Mouse (Mus musculus) MEL (cell line): ENCODE measurements around the gene Kctd17. TPM values are rescaled to one million over a fixed set of nuclear protein-coding genes. Genes with fewer than 3 reads are reported as not detected.

Experiments
- DNase-seq: peaks from one replicate; pipeline ENCODE4 v3.0.0; 2011; ENCODE audit warnings: low read depth, low spot score
- H3K27ac ChIP-seq: 2 replicates; pipeline ENCODE4 v1.5.1; 2012; ENCODE audit warnings: low read depth, mild to moderate bottlenecking, control low read depth, low read length, moderate library complexity; ENCODE audit not compliant: control insufficient read depth
- H3K27me3 ChIP-seq, 2 experiments: fragments of 150-350 bp in 1 of 2; sonication (generic) in 1 of 2; 2 replicates each; pipeline ENCODE4 v1.6.1; 2012; ENCODE audit warnings: low read length in 2 of 2, mild to moderate bottlenecking in 2 of 2, improper control_type of control experiment in 1 of 2, moderate library complexity in 1 of 2; ENCODE audit not compliant: insufficient read depth in 2 of 2, control insufficient read depth in 1 of 2
- H3K36me3 ChIP-seq, 2 experiments: 2 replicates each; pipeline ENCODE4 v1.6.1; 2012 to 2014; ENCODE audit warnings: low read length in 2 of 2, improper control_type of control experiment in 1 of 2, inconsistent platforms in 1 of 2, mild to moderate bottlenecking in 1 of 2; ENCODE audit not compliant: insufficient read depth in 2 of 2, control insufficient read depth in 1 of 2
- H3K4me1 ChIP-seq, 2 experiments: fragments of 150-350 bp in 1 of 2; sonication (generic) in 1 of 2; 2 replicates each; pipeline ENCODE4 v1.6.1; 2012; ENCODE audit warnings: low read length in 2 of 2, improper control_type of control experiment in 1 of 2, mild to moderate bottlenecking in 1 of 2; ENCODE audit not compliant: insufficient read depth in 2 of 2, control insufficient read depth in 1 of 2
- H3K4me3 ChIP-seq, 2 experiments: fragments of 150-350 bp in 1 of 2; sonication (generic) in 1 of 2; 2 replicates each; pipeline ENCODE4 v1.5.1; 2012; ENCODE audit warnings: low read depth in 2 of 2, low read length in 2 of 2, mild to moderate bottlenecking in 2 of 2, moderate library complexity in 2 of 2, control low read depth in 1 of 2, improper control_type of control experiment in 1 of 2; ENCODE audit not compliant: control insufficient read depth in 1 of 2, insufficient read depth in 1 of 2
- H3K79me2 ChIP-seq: 2 replicates; pipeline ENCODE4 v1.6.1; 2012; ENCODE audit warnings: mild to moderate bottlenecking, low read length, moderate library complexity; ENCODE audit not compliant: control insufficient read depth, poor library complexity, insufficient read depth
- H3K9ac ChIP-seq: 2 replicates; pipeline ENCODE4 v1.6.1; 2012; ENCODE audit warnings: low read depth, mild to moderate bottlenecking, control low read depth, low read length, moderate library complexity; ENCODE audit not compliant: control insufficient read depth, poor library complexity, severe bottlenecking
- H3K9me3 ChIP-seq: fragments of 150-350 bp; sonication (generic); replicated peaks from 2 replicates; pipeline ENCODE4 v1.6.1; 2012; ENCODE audit warnings: mild to moderate bottlenecking, low read length, improper control_type of control experiment, moderate library complexity; ENCODE audit not compliant: insufficient read depth
- CHD1 ChIP-seq: IDR thresholded peaks from 2 replicates; pipeline ENCODE4 v1.6.1; 2012; ENCODE audit warnings: low read depth, mild to moderate bottlenecking, inconsistent platforms, low read length, improper control_type of control experiment
- CHD2 ChIP-seq: IDR thresholded peaks from 2 replicates; pipeline ENCODE4 v1.6.1; 2011; ENCODE audit warnings: low read length, improper control_type of control experiment
- CTCF ChIP-seq, 3 experiments: IDR thresholded peaks in 2 of 3; conservative IDR thresholded peaks in 1 of 3; 2 replicates each; pipeline ENCODE4 v1.5.1; 2011 to 2012; ENCODE audit warnings: low read length in 3 of 3, low read depth in 2 of 3, mild to moderate bottlenecking in 2 of 3, improper control_type of control experiment in 1 of 3, inconsistent platforms in 1 of 3, mixed read lengths in 1 of 3, moderate library complexity in 1 of 3; ENCODE audit not compliant: control insufficient read depth in 1 of 3, insufficient read depth in 1 of 3, poor library complexity in 1 of 3, severe bottlenecking in 1 of 3
- GABPA ChIP-seq: IDR thresholded peaks from 2 replicates; pipeline ENCODE4 v1.6.1; 2012; ENCODE audit warnings: low read depth, mild to moderate bottlenecking, inconsistent platforms, low read length, improper control_type of control experiment, moderate library complexity
- GATA1 ChIP-seq: IDR thresholded peaks from 2 replicates; pipeline ENCODE4 v1.6.1; 2011; ENCODE audit warnings: low read depth, low read length, improper control_type of control experiment
- KAT2A ChIP-seq: conservative IDR thresholded peaks from 2 replicates; pipeline ENCODE4 v1.6.1; 2012; ENCODE audit warnings: low read depth, low read length, improper control_type of control experiment, inconsistent platforms
- MAX ChIP-seq: IDR thresholded peaks from 2 replicates; pipeline ENCODE4 v1.6.1; 2011; ENCODE audit warnings: low read length, improper control_type of control experiment
- MYB ChIP-seq: IDR thresholded peaks from 2 replicates; pipeline ENCODE4 v1.6.1; 2011; ENCODE audit warnings: mild to moderate bottlenecking, low read depth, low read length, improper control_type of control experiment
- MYC ChIP-seq: IDR thresholded peaks from 2 replicates; pipeline ENCODE4 v1.6.1; 2011; ENCODE audit warnings: low read depth, mild to moderate bottlenecking, low read length, improper control_type of control experiment, moderate library complexity
- NRF1 ChIP-seq: IDR thresholded peaks from 2 replicates; pipeline ENCODE4 v1.6.1; 2014; ENCODE audit warnings: low read depth, mild to moderate bottlenecking, inconsistent platforms, low read length, improper control_type of control experiment, moderate library complexity; ENCODE audit not compliant: poor library complexity, insufficient read depth, severe bottlenecking
- POLR2AphosphoS2 ChIP-seq: IDR thresholded peaks from 2 replicates; pipeline ENCODE4 v1.6.1; 2011; ENCODE audit warnings: low read length, improper control_type of control experiment
- RCOR1 ChIP-seq: IDR thresholded peaks from 2 replicates; pipeline ENCODE4 v1.6.1; 2012; ENCODE audit warnings: low read depth, mild to moderate bottlenecking, inconsistent platforms, low read length, improper control_type of control experiment
- SMC3 ChIP-seq: IDR thresholded peaks from 2 replicates; pipeline ENCODE4 v1.6.1; 2011; ENCODE audit warnings: low read depth, low read length, improper control_type of control experiment
- TAL1 ChIP-seq: IDR thresholded peaks from 2 replicates; pipeline ENCODE4 v1.6.1; 2012; ENCODE audit warnings: mild to moderate bottlenecking, inconsistent platforms, low read length, moderate library complexity, mixed read lengths
- TBP ChIP-seq: IDR thresholded peaks from 2 replicates; pipeline ENCODE4 v1.8.0; 2011; ENCODE audit warnings: low read depth, low read length, improper control_type of control experiment
- TCF12 ChIP-seq: IDR thresholded peaks from 2 replicates; pipeline ENCODE4 v1.6.1; 2014; ENCODE audit warnings: low read depth, mild to moderate bottlenecking, inconsistent platforms, low read length, improper control_type of control experiment, moderate library complexity
- ZKSCAN1 ChIP-seq: IDR thresholded peaks from 2 replicates; pipeline ENCODE4 v1.6.1; 2012; ENCODE audit warnings: low read depth, mild to moderate bottlenecking, inconsistent platforms, low read length, improper control_type of control experiment, moderate library complexity
- ZMIZ1 ChIP-seq: IDR thresholded peaks from 2 replicates; pipeline ENCODE4 v1.6.1; 2012; ENCODE audit warnings: low read depth, mild to moderate bottlenecking, inconsistent platforms, low read length, improper control_type of control experiment, moderate library complexity
- ZNF384 ChIP-seq: IDR thresholded peaks from 2 replicates; pipeline ENCODE4 v1.6.1; 2012; ENCODE audit warnings: low read depth, mild to moderate bottlenecking, inconsistent platforms, low read length, improper control_type of control experiment
- polyA plus RNA-seq, 2 experiments: library from polyadenylated mRNA; stranded (reverse) in 1 of 2; unstranded in 1 of 2; fragments of >175 nt in 1 of 2; fragments of >200 nt in 1 of 2; gene quantifications; 2 replicates each; pipeline versions ENCODE4 v1.2.1 to v1.2.4; 2012; ENCODE audit warnings: low replicate concordance in 2 of 2, low read depth in 1 of 2; ENCODE audit not compliant: insufficient read length in 2 of 2, insufficient read depth in 1 of 2, missing spikeins in 1 of 2
- total RNA-seq: library from RNA; depleted of rRNA; stranded (reverse); fragments of 300-350 nt; gene quantifications from 2 replicates; pipeline ENCODE4 v1.2.3, GENCODE M21; 2012

The Kctd17 gene
- total and polyA plus RNA-seq, 3 experiments, result not detected

- Histone ChIP-seq H3K9ac (no peak overlapping the region), H3K4me3 (no peak overlapping the region), H3K27ac (no peak overlapping the region), H3K36me3 (no peaks in the 10 kb centered on the region), H3K9me3 (no peaks in the 10 kb centered on the region), H3K4me1 (no peaks in the 10 kb centered on the region), H3K27me3 (peaks cover 2 to 8% of the 10 kb centered on the region in 2 experiments; a peak in 3 of 4 replicates), H3K79me2 (no peaks in the 10 kb centered on the region)
- no peak for TF ChIP-seq CHD1
- no peak for TF ChIP-seq NRF1
- TF ChIP-seq TBP, result no peak
- no peak for TF ChIP-seq MAX
- no peak for TF ChIP-seq SMC3
- TF ChIP-seq RCOR1, result no peak
- no peak for TF ChIP-seq GATA1
- TF ChIP-seq MYB, result no peak
- TF ChIP-seq CTCF (IDR thresholded peaks at IDR 0.05 in 2 of 3, conservative IDR thresholded peaks at IDR 0.05 in 1 of 3; ENCODE audit: control insufficient read depth in 1 of 3, insufficient read depth in 1 of 3, low read depth in 2 of 3, low read length in 3 of 3, poor library complexity in 1 of 3, severe bottlenecking in 1 of 3), result no peak
- no peak for TF ChIP-seq KAT2A
- TF ChIP-seq TAL1, result no peak
- no peak for TF ChIP-seq ZMIZ1
- DNase-seq, result peak; percentile 31
Measured at GRCm38 (mm10) chr15:78480111-78480510, 51.7 kb downstream of the Kctd17 start.

- TF ChIP-seq ZNF384 (no peak), ZKSCAN1 (no peak), POLR2AphosphoS2 (no peak), CHD2 (no peak), TCF12 (no peak), GABPA (no peak), MYC (no peak)
- Histone ChIP-seq H3K79me2 (no peaks in the 10 kb centered on the region), H3K4me3 (no peak overlapping the region), H3K9me3 (no peaks in the 10 kb centered on the region), H3K27ac (no peak overlapping the region), H3K27me3 (peaks cover 4 to 11% of the 10 kb centered on the region in 2 experiments), H3K9ac (no peak overlapping the region), H3K36me3 (no peaks in the 10 kb centered on the region), H3K4me1 (no peaks in the 10 kb centered on the region)
- no peak for DNase-seq
Measured at GRCm38 (mm10) chr15:78480991-78481390, 52.6 kb downstream of the Kctd17 start.
